Mouse (Mus musculus): ENCODE results near the gene Smurf1. TPM values are rescaled to one million over a fixed set of nuclear protein-coding genes. Genes with fewer than 3 reads are reported as not detected.

The Smurf1 gene
- polyA plus RNA-seq, 1 experiment from 2014 or later: 13.2 TPM

- Histone ChIP-seq H3K9me3 (replicated peaks) (no peaks in the 10 kb centered on the region), H3K4me3 (no peak overlapping the region), H3K27ac (replicated peaks) (no peak overlapping the region), H3K36me3 (no peaks in the 10 kb centered on the region), H3K27me3 (ENCODE audit: low read depth, poor library complexity, severe bottlenecking) (no peaks in the 10 kb centered on the region), H3K4me1 (peaks cover 14% of the 10 kb centered on the region)
- 93% methylated on average over 5 of the region's 5 CpGs for WGBS
- no peak for DNase-seq (ENCODE audit: low spot score)
Observed at GRCm38 (mm10) chr5:144950428-144951051, 15.1 kb downstream of the Smurf1 start.

DNA sequence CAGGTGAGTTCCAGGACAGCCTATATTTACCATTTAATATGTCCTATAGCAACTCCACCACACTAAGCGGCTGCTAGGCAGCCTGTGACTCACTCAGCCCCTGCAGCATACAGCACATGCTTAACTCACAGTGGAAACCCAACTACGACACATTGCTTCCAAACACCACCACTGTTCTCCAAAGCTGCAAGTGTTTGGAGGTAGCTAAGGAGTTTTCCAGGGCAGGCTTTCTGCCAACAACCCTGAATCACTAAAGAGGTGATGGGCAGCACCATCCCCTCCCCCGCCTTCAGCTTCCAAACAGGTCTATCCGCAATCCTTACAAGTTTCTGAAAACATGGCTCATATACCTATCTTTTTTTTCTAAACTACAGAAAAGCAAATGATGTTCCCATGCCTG lies 15.8 kb downstream of the Smurf1 start:
- Histone ChIP-seq H3K27me3 (ENCODE audit: low read depth, poor library complexity, severe bottlenecking) (no peaks in the 10 kb centered on the region), H3K4me1 (peaks cover 14% of the 10 kb centered on the region), H3K27ac (replicated peaks) (no peak overlapping the region), H3K9me3 (replicated peaks) (no peaks in the 10 kb centered on the region), H3K4me3 (no peak overlapping the region), H3K36me3 (no peaks in the 10 kb centered on the region)
- DNase-seq (ENCODE audit: low spot score): no peak
- WGBS: 87% methylated on average over 4 of the region's 4 CpGs

DNA sequence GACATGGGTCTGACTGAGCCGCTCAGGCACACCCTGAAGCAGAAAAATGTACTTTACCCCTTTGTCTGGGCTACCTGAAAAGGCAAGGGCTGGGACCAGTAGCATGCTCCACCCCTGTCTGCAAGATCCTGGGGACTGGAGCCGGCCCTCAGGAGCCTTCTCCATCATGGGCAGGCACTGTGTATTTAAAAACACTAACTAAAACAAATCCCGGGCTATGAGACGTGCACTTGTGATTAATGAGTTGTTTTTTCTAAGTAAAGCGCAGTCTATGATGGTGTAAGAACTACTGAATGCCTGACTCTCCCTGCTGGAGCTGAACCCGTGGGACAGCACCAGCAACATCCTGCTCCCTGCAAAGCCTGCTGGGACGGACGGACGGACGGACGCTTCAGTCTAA lies 17.2 kb downstream of the Smurf1 start:
- no peak for DNase-seq (ENCODE audit: low spot score)
- no peak overlapping the region for H3K27ac ChIP-seq (replicated peaks)
- H3K27me3 ChIP-seq (ENCODE audit: low read depth, poor library complexity, severe bottlenecking): no peaks in the 10 kb centered on the region
- WGBS: 85% methylated on average over 11 of the region's 11 CpGs
- H3K36me3 ChIP-seq: no peaks in the 10 kb centered on the region
- peaks cover 11% of the 10 kb centered on the region for H3K4me1 ChIP-seq
- no peak overlapping the region for H3K4me3 ChIP-seq
- H3K9me3 ChIP-seq (replicated peaks): no peaks in the 10 kb centered on the region

DNA sequence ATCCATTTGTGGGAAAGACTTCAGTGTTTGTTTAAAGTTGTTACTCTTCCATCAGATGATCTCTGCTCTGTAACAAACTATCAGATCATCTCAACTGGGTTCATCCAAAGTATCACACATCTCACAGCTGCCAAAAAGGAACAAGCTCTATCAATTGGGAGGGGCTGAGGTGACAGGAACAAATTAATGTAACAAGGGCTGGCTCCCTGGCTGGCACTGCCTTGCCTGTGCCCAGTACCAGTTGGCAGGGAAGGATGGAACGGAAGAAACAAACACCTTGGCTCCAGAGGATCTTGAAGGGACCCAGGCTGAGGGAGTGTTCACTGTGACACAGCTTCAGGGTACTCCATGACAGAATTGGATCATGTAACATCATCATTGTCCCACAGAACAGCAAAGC lies 17.6 kb downstream of the Smurf1 start:
- Histone ChIP-seq H3K36me3 (no peaks in the 10 kb centered on the region), H3K4me3 (no peak overlapping the region)

GRCm38 (mm10) chr5:144946032-144946431 lies 19.6 kb downstream of the Smurf1 start:
- H3K27ac ChIP-seq (replicated peaks): no peak overlapping the region
- H3K9me3 ChIP-seq (replicated peaks): no peaks in the 10 kb centered on the region
- no peaks in the 10 kb centered on the region for H3K27me3 ChIP-seq (ENCODE audit: low read depth, poor library complexity, severe bottlenecking)
- WGBS: 80% methylated on average over 4 of the region's 4 CpGs
- peaks cover 13% of the 10 kb centered on the region for H3K4me1 ChIP-seq
- H3K36me3 ChIP-seq: no peaks in the 10 kb centered on the region
- no peak overlapping the region for H3K4me3 ChIP-seq
- DNase-seq (ENCODE audit: low spot score): no peak

More for the DNA sequence above, 17.6 kb downstream of the Smurf1 start:
- peaks cover 11% of the 10 kb centered on the region for H3K4me1 ChIP-seq
- no peaks in the 10 kb centered on the region for H3K27me3 ChIP-seq (ENCODE audit: low read depth, poor library complexity, severe bottlenecking)
- no peak overlapping the region for H3K27ac ChIP-seq (replicated peaks)
- H3K9me3 ChIP-seq (replicated peaks): no peaks in the 10 kb centered on the region
- WGBS: 96% methylated on average over 1 of the region's 1 CpGs
- DNase-seq (ENCODE audit: low spot score): no peak

DNA sequence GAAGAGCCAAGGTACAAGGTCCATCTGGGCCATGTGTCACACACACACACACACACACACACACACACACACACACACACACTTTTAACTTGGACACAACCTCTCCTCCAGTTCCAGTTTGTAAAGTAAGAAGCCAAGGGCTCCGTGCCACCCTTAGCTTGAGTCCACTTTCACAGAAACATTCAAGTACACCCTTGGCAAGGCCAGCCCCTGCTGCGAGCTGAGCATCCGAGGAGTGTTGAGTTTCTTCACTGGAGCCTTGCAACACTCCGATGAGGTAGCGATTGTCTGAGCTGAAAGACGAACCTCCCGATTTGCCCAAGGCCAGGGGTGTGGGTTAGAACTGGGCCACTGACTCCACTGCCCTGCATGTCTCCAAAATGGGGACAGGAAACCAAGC lies 20.7 kb downstream of the Smurf1 start:
- Histone ChIP-seq H3K27me3 (ENCODE audit: low read depth, poor library complexity, severe bottlenecking) (no peaks in the 10 kb centered on the region), H3K27ac (replicated peaks) (no peak overlapping the region), H3K9me3 (replicated peaks) (no peaks in the 10 kb centered on the region), H3K36me3 (no peaks in the 10 kb centered on the region), H3K4me1 (peaks cover 15% of the 10 kb centered on the region), H3K4me3 (no peak overlapping the region)
- WGBS: 89% methylated on average over 7 of the region's 7 CpGs
- no peak for DNase-seq (ENCODE audit: low spot score)

DNA sequence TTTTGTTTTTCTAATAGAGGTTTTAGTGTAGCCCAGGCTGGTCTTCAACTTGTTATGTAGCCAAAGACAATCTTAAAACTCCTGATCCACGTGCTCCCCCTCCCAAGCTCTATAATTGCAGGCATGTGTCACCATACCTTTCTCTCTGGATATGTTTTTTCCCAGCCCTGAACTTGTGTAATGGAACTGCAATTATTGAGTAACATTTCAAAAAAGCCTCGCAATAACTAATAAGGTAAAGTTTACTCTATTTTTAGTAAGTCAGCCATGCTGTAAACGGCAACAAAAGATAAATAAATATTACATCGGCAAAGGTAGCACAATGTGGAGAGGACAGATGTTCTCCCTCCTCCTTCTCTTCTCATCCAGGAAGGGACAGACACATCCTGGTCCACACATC lies 21.3 kb downstream of the Smurf1 start:
- no peaks in the 10 kb centered on the region for H3K9me3 ChIP-seq (replicated peaks)
- no peak overlapping the region for H3K27ac ChIP-seq (replicated peaks)
- H3K27me3 ChIP-seq (ENCODE audit: low read depth, poor library complexity, severe bottlenecking): no peaks in the 10 kb centered on the region
- WGBS: 87% methylated on average over 4 of the region's 4 CpGs
- no peaks in the 10 kb centered on the region for H3K36me3 ChIP-seq
- H3K4me1 ChIP-seq: peaks cover 11% of the 10 kb centered on the region
- H3K4me3 ChIP-seq: no peak overlapping the region
- DNase-seq (ENCODE audit: low spot score): no peak

GRCm38 (mm10) chr5:144943346-144943745 lies 22.3 kb downstream of the Smurf1 start:
- Histone ChIP-seq H3K4me3 (no peak overlapping the region), H3K4me1 (peaks cover 11% of the 10 kb centered on the region), H3K9me3 (replicated peaks) (no peaks in the 10 kb centered on the region), H3K27me3 (ENCODE audit: low read depth, poor library complexity, severe bottlenecking) (no peaks in the 10 kb centered on the region), H3K27ac (replicated peaks) (no peak overlapping the region), H3K36me3 (no peaks in the 10 kb centered on the region)
- no peak for DNase-seq (ENCODE audit: low spot score)
- WGBS: 95% methylated on average over 6 of the region's 6 CpGs

- 83% methylated on average over 9 of the region's 9 CpGs for WGBS
- DNase-seq (ENCODE audit: low spot score): no peak
- Histone ChIP-seq H3K4me1 (peaks cover 11% of the 10 kb centered on the region), H3K36me3 (no peaks in the 10 kb centered on the region), H3K27me3 (ENCODE audit: low read depth, poor library complexity, severe bottlenecking) (no peaks in the 10 kb centered on the region), H3K27ac (replicated peaks) (no peak overlapping the region), H3K9me3 (replicated peaks) (no peaks in the 10 kb centered on the region), H3K4me3 (no peak overlapping the region)
Observed at GRCm38 (mm10) chr5:144942431-144942830, 23.2 kb downstream of the Smurf1 start.

DNA sequence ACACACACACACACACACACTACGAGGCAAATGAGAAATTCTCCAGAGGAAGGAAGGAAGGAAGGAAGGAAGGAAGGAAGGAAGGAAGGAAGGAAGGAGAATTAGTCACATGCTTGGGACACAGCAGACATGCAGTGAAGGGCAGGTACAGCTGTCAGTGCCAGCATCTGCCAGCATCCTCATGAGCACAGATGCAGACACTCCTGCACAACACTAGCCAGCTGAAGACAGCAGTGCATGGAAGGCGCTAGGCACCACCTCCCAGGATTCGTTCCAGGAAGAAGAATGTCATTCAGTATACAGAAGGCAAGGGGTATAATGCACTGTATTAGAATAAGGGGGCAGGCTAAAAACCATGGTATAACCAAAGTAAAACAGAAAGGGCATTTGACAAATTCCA lies 24.7 kb downstream of the Smurf1 start:
- DNase-seq (ENCODE audit: low spot score): no peak
- WGBS: 82% methylated on average over 3 of the region's 3 CpGs
- Histone ChIP-seq H3K9me3 (replicated peaks) (no peaks in the 10 kb centered on the region), H3K27ac (replicated peaks) (no peak overlapping the region), H3K36me3 (no peaks in the 10 kb centered on the region), H3K4me3 (no peak overlapping the region), H3K27me3 (ENCODE audit: low read depth, poor library complexity, severe bottlenecking) (no peaks in the 10 kb centered on the region), H3K4me1 (peaks cover 24% of the 10 kb centered on the region)

- no peak overlapping the region for H3K27ac ChIP-seq (replicated peaks)
- no peak overlapping the region for H3K4me3 ChIP-seq
- 83% methylated on average over 2 of the region's 2 CpGs for WGBS
- DNase-seq (ENCODE audit: low spot score): no peak
- no peaks in the 10 kb centered on the region for H3K9me3 ChIP-seq (replicated peaks)
- no peaks in the 10 kb centered on the region for H3K27me3 ChIP-seq (ENCODE audit: low read depth, poor library complexity, severe bottlenecking)
- H3K4me1 ChIP-seq: peaks cover 28% of the 10 kb centered on the region
- no peaks in the 10 kb centered on the region for H3K36me3 ChIP-seq
Observed at GRCm38 (mm10) chr5:144937304-144937703, 28.3 kb downstream of the Smurf1 start.

DNA sequence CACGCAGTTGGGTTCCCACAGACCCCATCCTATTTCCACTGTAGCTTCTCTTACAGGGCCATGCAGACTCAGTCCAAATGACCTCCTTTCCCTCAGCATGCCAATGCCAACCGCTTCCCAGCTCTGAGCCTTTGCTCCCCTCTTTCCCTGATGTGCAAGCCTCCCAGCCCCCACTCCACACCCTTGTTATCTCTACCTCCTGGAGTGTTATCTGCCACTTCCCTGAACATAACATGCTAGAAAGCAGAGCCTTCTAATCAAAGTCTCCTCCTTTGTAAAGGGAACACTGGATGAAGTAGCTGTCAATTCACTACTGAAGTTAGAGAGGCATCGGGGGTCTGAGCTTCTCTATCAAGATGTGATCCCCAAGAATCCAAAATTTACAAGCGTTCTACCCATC lies 32.2 kb downstream of the Smurf1 start:
- Histone ChIP-seq H3K36me3 (no peaks in the 10 kb centered on the region), H3K4me3 (no peak overlapping the region), H3K27ac (replicated peaks) (no peak overlapping the region), H3K9me3 (replicated peaks) (no peaks in the 10 kb centered on the region), H3K27me3 (ENCODE audit: low read depth, poor library complexity, severe bottlenecking) (no peaks in the 10 kb centered on the region), H3K4me1 (peaks cover 26% of the 10 kb centered on the region)
- DNase-seq (ENCODE audit: low spot score): no peak
- WGBS: 80% methylated on average over 4 of the region's 4 CpGs

- no peak overlapping the region for H3K27ac ChIP-seq (replicated peaks)
- DNase-seq (ENCODE audit: low spot score): no peak
- peaks cover 22% of the 10 kb centered on the region for H3K4me1 ChIP-seq
- H3K27me3 ChIP-seq (ENCODE audit: low read depth, poor library complexity, severe bottlenecking): no peaks in the 10 kb centered on the region
- H3K36me3 ChIP-seq: no peaks in the 10 kb centered on the region
- no peak overlapping the region for H3K4me3 ChIP-seq
- H3K9me3 ChIP-seq (replicated peaks): no peaks in the 10 kb centered on the region
- WGBS: 92% methylated on average over 5 of the region's 5 CpGs
Observed at GRCm38 (mm10) chr5:144931841-144932240, 33.8 kb downstream of the Smurf1 start.

Measured in midbrain, embryonic 10.5 days (tissue).